Mouse (Mus musculus) forebrain, embryonic 11.5 days (tissue): Measurements from ENCODE around the gene Stk10. TPM values are rescaled to one million over a fixed set of nuclear protein-coding genes. Genes with fewer than 3 reads are reported as not detected.

Experiments used
- ATAC-seq: fragments of 200-750 bp; cut with Nextera tagmentation; replicated peaks from 2 replicates; pipeline ENCODE4 v1.8.0; 2017; ENCODE audit warnings: moderate TSS enrichment; ENCODE audit not compliant: low FRiP score
- DNase-seq: peaks from one replicate; pipeline ENCODE4 v3.0.0-alpha.2; 2017; ENCODE audit warnings: low spot score
- H3K27ac ChIP-seq: fragments of 300-500 bp; sonication (generic); 2 replicates; pipeline ENCODE4 v1.5.1; 2014; ENCODE audit warnings: low read depth, low read length
- H3K27me3 ChIP-seq: fragments of 300-500 bp; sonication (generic); 2 replicates; pipeline ENCODE4 v1.6.1; 2014; ENCODE audit warnings: mild to moderate bottlenecking, low read length, mixed read lengths; ENCODE audit not compliant: control insufficient read depth, insufficient read depth
- H3K36me3 ChIP-seq: fragments of 300-500 bp; sonication (generic); 2 replicates; pipeline ENCODE4 v1.6.1; 2014; ENCODE audit warnings: mild to moderate bottlenecking, low read length, moderate library complexity, mixed read lengths; ENCODE audit not compliant: control insufficient read depth, insufficient read depth
- H3K4me1 ChIP-seq: fragments of 300-500 bp; sonication (generic); replicated peaks from 2 replicates; pipeline ENCODE4 v1.6.1; 2014; ENCODE audit warnings: low read length, mixed read lengths; ENCODE audit not compliant: control insufficient read depth, insufficient read depth
- H3K4me2 ChIP-seq: fragments of 300-500 bp; sonication (generic); 2 replicates; pipeline ENCODE4 v1.6.1; 2014; ENCODE audit warnings: low read depth, mild to moderate bottlenecking, low read length, moderate library complexity, mixed read lengths; ENCODE audit not compliant: severe bottlenecking
- H3K4me3 ChIP-seq: fragments of 300-500 bp; sonication (generic); 2 replicates; pipeline ENCODE4 v1.5.1; 2014; ENCODE audit warnings: low read depth, low read length
- H3K9ac ChIP-seq: fragments of 300-500 bp; sonication (generic); 2 replicates; pipeline ENCODE4 v1.6.1; 2014; ENCODE audit warnings: low read length
- H3K9me3 ChIP-seq: fragments of 300-500 bp; sonication (generic); 2 replicates; pipeline ENCODE4 v1.6.1; 2016; ENCODE audit warnings: low read length, mixed read lengths; ENCODE audit not compliant: control insufficient read depth
- WGBS: fragments of 180-500 bp; shearing (Covaris S2); extraction: QIAGEN DNeasy Blood & Tissue Kit; methylation state at CpG from one replicate; pipeline ENCODE4 v1.1.7; 2014; 5-methylcytosine and 5-hydroxymethylcytosine counted together
- polyA plus RNA-seq: library from polyadenylated mRNA; unstranded; fragments of >200 nt; fragmentation: Nextera tagmentation; extraction: Ambion mirVana; gene quantifications from 2 replicates; pipeline ENCODE4 v1.2.1, GENCODE M21; 2014

Stk10 gene
- polyA plus RNA-seq, 1 experiment from 2014 or later = 1.4 TPM

- Histone ChIP-seq H3K4me2 (no peak overlapping the region), H3K27me3 (no peaks in the 10 kb centered on the region), H3K27ac (no peak overlapping the region), H3K36me3 (no peaks in the 10 kb centered on the region), H3K9ac (no peak overlapping the region), H3K4me1 (no peaks in the 10 kb centered on the region; the same call in 1 of the 2 replicates), H3K4me3 (no peak overlapping the region), H3K9me3 (no peaks in the 10 kb centered on the region)
- 81% methylated on average over 5 of the region's 5 CpGs for WGBS
- peak; percentile 46 for DNase-seq
- no peak for ATAC-seq
Measured at GRCm38 (mm10) chr11:32623236-32623635, 90.1 kb downstream of the Stk10 start.

- no peaks in the 10 kb centered on the region; the same call in 1 of the 2 replicates for H3K4me1 ChIP-seq
- no peak overlapping the region for H3K4me3 ChIP-seq
- no peaks in the 10 kb centered on the region for H3K36me3 ChIP-seq
- 75% methylated on average over 6 of the region's 6 CpGs for WGBS
- H3K9me3 ChIP-seq = no peaks in the 10 kb centered on the region
- H3K27ac ChIP-seq = no peak overlapping the region
- DNase-seq (no peak), ATAC-seq (no peak)
- H3K9ac ChIP-seq = no peak overlapping the region
- H3K27me3 ChIP-seq = no peaks in the 10 kb centered on the region
- H3K4me2 ChIP-seq = no peak overlapping the region
Measured at GRCm38 (mm10) chr11:32623912-32624311, 90.8 kb downstream of the Stk10 start.

DNA sequence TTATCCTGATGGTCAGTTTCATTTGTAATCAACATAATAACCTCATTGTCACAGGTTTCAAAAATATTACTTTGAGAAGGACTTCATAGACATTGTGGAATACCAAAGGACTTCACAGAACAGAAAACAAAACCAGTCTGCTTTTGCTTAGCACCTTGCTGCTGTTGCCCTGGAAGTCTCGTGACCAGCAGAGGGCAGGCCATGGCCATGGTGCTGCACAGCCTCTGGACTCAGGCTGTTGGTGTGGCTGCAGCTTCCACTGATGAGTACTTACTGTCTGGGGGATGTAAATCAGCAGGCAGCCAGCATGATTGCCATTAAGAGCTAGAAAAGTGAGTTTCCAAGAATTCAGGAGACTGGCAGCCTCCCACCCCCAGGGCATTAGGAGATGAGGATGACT, 92.6 kb downstream of the Stk10 start:
- Histone ChIP-seq H3K36me3 (no peaks in the 10 kb centered on the region), H3K27me3 (no peaks in the 10 kb centered on the region), H3K4me3 (no peak overlapping the region), H3K9me3 (no peaks in the 10 kb centered on the region), H3K4me1 (no peaks in the 10 kb centered on the region; the same call in 1 of the 2 replicates), H3K9ac (no peak overlapping the region), H3K4me2 (no peak overlapping the region), H3K27ac (no peak overlapping the region)
- DNase-seq = no peak
- no peak for ATAC-seq
- 67% methylated on average over 1 of the region's 1 CpGs for WGBS

DNA sequence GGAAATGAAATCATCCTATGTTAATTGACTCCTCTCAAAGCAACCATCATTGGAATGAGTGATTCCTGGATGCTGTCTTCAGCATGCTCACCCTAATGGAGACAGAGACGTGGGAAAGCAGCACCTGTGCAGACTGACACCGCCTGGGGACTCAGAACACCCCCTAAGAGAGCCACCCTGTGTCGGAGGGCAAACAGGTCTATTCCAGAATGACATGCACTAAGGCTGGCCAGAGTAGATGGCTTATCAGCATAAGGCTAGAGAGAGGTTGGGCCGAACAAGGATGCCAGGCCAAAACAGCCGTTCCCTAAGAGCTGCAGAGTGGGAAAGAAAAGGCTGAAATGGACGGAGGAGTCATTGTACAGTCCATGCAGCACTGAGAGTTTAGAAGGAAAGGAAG, 93.0 kb downstream of the Stk10 start:
- H3K9me3 ChIP-seq = no peaks in the 10 kb centered on the region
- H3K4me1 ChIP-seq = no peaks in the 10 kb centered on the region; the same call in 1 of the 2 replicates
- H3K9ac ChIP-seq = no peak overlapping the region
- no peak for DNase-seq
- 85% methylated on average over 6 of the region's 6 CpGs for WGBS
- H3K27ac ChIP-seq = no peak overlapping the region
- H3K36me3 ChIP-seq = no peaks in the 10 kb centered on the region
- ATAC-seq = no peak
- H3K4me3 ChIP-seq = no peak overlapping the region
- no peaks in the 10 kb centered on the region for H3K27me3 ChIP-seq
- no peak overlapping the region for H3K4me2 ChIP-seq

GRCm38 (mm10) chr11:32627900-32628299, 94.8 kb downstream of the Stk10 start:
- Histone ChIP-seq H3K9me3 (no peaks in the 10 kb centered on the region), H3K9ac (no peak overlapping the region), H3K4me3 (no peak overlapping the region), H3K27me3 (no peaks in the 10 kb centered on the region), H3K4me1 (no peaks in the 10 kb centered on the region; the same call in 1 of the 2 replicates), H3K27ac (no peak overlapping the region), H3K4me2 (no peak overlapping the region), H3K36me3 (no peaks in the 10 kb centered on the region)
- DNase-seq (no peak), ATAC-seq (no peak)
- WGBS = 84% methylated on average over 6 of the region's 6 CpGs

DNA sequence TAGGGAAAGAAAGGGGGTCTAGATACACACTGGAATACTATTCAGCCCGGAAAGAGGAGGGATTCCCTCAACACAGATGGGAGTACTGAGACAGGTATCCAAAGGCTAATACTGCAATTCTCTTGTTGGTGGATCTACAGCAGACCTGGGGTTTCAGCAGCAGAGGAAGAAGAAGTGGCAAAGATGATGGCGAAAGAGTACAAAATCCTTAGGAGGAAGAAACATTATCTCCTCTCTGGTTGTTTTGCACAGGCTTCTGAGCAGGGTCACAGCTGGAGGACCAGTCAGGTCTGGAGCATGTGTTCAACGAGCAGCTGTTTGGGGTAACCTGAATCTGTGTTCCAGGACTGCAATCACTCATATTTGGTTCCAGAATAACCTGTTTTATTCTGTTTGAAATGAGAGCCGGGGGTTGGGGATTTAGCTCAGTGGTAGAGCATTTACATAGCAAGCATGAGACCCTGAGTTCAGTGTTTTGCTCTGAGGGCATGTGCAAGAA, 96.7 kb downstream of the Stk10 start:
- no peak overlapping the region for H3K4me3 ChIP-seq
- 89% methylated on average over 4 of the region's 4 CpGs for WGBS
- H3K4me2 ChIP-seq = no peak overlapping the region
- ATAC-seq = no peak
- H3K9ac ChIP-seq = no peak overlapping the region
- DNase-seq = no peak
- H3K27me3 ChIP-seq = no peaks in the 10 kb centered on the region
- H3K27ac ChIP-seq = no peak overlapping the region
- no peaks in the 10 kb centered on the region for H3K9me3 ChIP-seq
- no peaks in the 10 kb centered on the region for H3K36me3 ChIP-seq
- H3K4me1 ChIP-seq = no peaks in the 10 kb centered on the region

DNA sequence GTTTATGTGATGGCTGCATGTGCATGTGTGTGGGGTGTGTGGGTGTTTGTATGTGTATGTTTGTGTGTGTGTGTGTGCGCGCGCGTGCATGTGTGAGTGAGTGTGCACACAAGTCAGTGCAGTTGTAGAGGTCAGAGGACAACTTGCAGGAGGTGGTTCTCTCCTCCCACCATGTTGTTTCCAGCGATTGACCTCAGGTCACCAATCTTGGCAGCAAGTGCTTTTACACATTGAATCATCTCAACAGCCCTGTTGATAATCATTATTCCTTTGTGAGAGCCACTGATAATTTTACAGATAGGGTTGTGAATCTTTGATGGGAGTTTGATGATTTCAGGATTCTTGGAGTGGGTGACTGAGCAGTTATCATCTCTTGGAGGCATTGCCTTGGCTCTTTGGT, 99.6 kb downstream of the Stk10 start:
- Histone ChIP-seq H3K9ac (no peak overlapping the region), H3K36me3 (no peaks in the 10 kb centered on the region), H3K9me3 (no peaks in the 10 kb centered on the region), H3K27me3 (no peaks in the 10 kb centered on the region), H3K4me2 (no peak overlapping the region), H3K4me1 (no peaks in the 10 kb centered on the region), H3K27ac (no peak overlapping the region), H3K4me3 (no peak overlapping the region)
- DNase-seq (no peak), ATAC-seq (no peak)
- WGBS = 96% methylated on average over 5 of the region's 5 CpGs

- Histone ChIP-seq H3K9me3 (no peaks in the 10 kb centered on the region), H3K4me1 (no peaks in the 10 kb centered on the region), H3K36me3 (no peaks in the 10 kb centered on the region), H3K27ac (no peak overlapping the region), H3K27me3 (no peaks in the 10 kb centered on the region), H3K4me3 (no peak overlapping the region), H3K9ac (no peak overlapping the region), H3K4me2 (no peak overlapping the region)
- 69% methylated on average over 3 of the region's 3 CpGs for WGBS
- no peak for ATAC-seq
- peak; percentile 45 for DNase-seq
Measured at GRCm38 (mm10) chr11:32633542-32633941, 100.4 kb downstream of the Stk10 start.

DNA sequence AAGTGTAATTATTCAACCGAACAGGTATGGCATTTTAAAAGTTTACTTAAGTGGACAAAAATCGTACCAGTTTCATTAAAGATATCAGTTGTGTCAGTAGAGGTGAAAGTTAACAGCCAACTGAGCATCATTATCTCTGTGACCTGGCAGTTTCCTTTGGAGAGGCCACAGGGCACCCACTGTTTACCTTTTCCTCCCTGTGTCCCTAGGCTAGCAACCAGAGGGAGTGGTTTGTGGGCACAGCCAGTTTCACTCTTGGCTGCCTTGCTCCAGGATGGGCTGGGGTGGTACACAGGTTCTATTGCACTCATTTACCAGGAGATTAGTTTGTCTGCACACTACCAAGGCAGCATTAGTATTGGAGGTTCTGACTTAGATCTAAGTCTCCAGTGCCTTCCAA, 101.0 kb downstream of the Stk10 start:
- DNase-seq (no peak), ATAC-seq (no peak)
- H3K27me3 ChIP-seq = no peaks in the 10 kb centered on the region
- no peaks in the 10 kb centered on the region for H3K36me3 ChIP-seq
- no peaks in the 10 kb centered on the region for H3K4me1 ChIP-seq
- WGBS = 91% methylated on average over 2 of the region's 2 CpGs
- H3K9me3 ChIP-seq = no peaks in the 10 kb centered on the region
- H3K4me3 ChIP-seq = no peak overlapping the region
- no peak overlapping the region for H3K27ac ChIP-seq
- H3K9ac ChIP-seq = no peak overlapping the region
- no peak overlapping the region for H3K4me2 ChIP-seq
